Mouse (Mus musculus) erythroblast, embryonic 14.5 days (primary cell): ENCODE data around the gene Ksr1. TPM values are rescaled to one million over a fixed set of nuclear protein-coding genes. Genes with fewer than 3 reads are reported as not detected.

Experiments
- H3K27me3 ChIP-seq: 2 replicates; pipeline ENCODE4 v1.6.1; 2012; ENCODE audit warnings: inconsistent platforms; ENCODE audit not compliant: control insufficient read depth
- H3K36me3 ChIP-seq: 2 replicates; pipeline ENCODE4 v1.6.1; 2012; ENCODE audit warnings: mild to moderate bottlenecking, inconsistent platforms; ENCODE audit not compliant: control insufficient read depth
- H3K4me1 ChIP-seq: 2 replicates; pipeline ENCODE4 v1.6.1; 2012; ENCODE audit warnings: inconsistent platforms; ENCODE audit not compliant: control insufficient read depth
- H3K4me3 ChIP-seq: replicated peaks from 2 replicates; pipeline ENCODE3; 2012; ENCODE audit warnings: moderate library complexity, mild to moderate bottlenecking, inconsistent platforms
- H3K9me3 ChIP-seq: 2 replicates; pipeline ENCODE4 v1.6.1; 2012; ENCODE audit warnings: low read length, inconsistent platforms, mixed read lengths; ENCODE audit not compliant: control insufficient read depth
- GATA1 ChIP-seq: IDR thresholded peaks from 2 replicates; pipeline ENCODE4 v1.6.1; 2012; ENCODE audit warnings: low read length, inconsistent platforms, mixed read lengths
- TAL1 ChIP-seq: IDR thresholded peaks from 3 replicates; pipeline ENCODE4 v1.6.1; 2012; ENCODE audit warnings: low read length, inconsistent platforms, mixed read lengths
- polyA plus RNA-seq: library from polyadenylated mRNA; stranded (reverse); fragments of >175 nt; gene quantifications from 2 replicates; pipeline ENCODE4 v1.2.3, GENCODE M21; 2012

The Ksr1 gene
- polyA plus RNA-seq, 1 experiment: 4.4 TPM

GRCm38 (mm10) chr11:78984483-78985177 lies 161.6 kb downstream of the Ksr1 start, which contains the start of gene Lgals9:
Gene Lgals9, minus strand, starts transcription at chr11:78984946.
- TF ChIP-seq TAL1 (no peak), GATA1 (no peak)

DNA sequence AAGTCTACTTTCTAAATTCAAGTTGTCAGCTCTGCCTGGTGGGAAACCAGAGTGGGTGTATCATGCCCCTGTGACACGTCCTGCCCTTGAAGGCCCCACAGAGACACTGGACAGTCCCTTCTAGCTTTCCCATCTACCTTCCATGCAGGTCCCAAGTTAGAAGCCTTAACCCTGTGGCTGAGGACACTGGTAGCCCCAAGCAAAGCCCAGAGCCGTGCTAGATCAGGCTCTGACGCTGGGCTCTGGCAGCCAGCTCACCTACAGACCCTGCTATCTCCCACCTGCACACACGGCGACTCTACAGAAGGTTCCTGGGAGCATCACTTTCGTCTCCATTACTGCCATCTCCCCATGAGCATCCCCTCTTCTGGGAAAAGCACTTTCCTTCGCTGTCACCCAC lies 162.7 kb downstream of the Ksr1 start:
- Histone ChIP-seq H3K36me3 (no peaks in the 10 kb centered on the region), H3K27me3 (no peaks in the 10 kb centered on the region), H3K4me1 (peaks cover 38% of the 10 kb centered on the region), H3K9me3 (no peaks in the 10 kb centered on the region), H3K4me3 (peak overlapping the region; percentile 48)
- TF ChIP-seq TAL1: no peak
- no peak for TF ChIP-seq GATA1

More at GRCm38 (mm10) chr11:78984483-78985177, 161.6 kb downstream of the Ksr1 start, which contains the start of gene Lgals9:
- Histone ChIP-seq H3K4me1 (peaks cover 36% of the 10 kb centered on the region), H3K36me3 (no peaks in the 10 kb centered on the region), H3K9me3 (no peaks in the 10 kb centered on the region), H3K27me3 (no peaks in the 10 kb centered on the region), H3K4me3 (peak within 1 kb of the TSS; percentile 48)

DNA sequence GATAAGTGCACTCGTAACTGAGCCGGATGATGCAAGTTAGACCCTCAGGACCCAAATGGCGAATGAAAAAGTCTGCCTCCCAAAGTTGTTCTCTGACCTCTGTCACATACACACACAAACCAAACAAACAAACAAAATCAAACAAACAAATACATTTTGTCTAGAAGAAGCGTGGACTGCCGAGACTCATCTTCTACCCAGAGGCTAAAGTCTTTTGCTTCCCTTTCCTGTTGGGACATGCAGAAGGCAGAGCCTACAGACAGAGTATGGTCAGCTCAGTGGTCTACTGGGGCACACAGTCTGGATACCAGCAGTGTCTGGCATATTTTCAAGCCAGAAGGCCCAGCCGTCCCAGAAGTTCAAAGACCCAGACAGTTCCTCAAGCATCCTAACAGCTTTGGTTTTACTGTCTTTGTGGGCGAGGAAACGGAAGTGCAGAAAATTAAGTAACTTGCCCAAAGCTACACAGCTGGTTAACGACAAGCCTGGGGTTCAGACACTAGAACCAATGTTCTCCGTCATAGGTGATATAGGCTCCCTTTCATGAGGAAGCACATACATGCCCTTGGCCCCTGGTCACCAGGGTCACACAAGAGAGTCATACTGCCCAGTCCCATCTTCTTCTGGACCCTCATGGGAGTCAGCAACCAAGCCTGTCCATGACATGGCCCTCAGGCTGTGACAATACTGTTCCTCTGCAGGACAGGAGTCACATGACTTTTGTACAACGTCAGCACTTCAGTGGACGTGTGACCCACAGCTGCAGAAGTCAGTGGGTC lies 163.5 kb downstream of the Ksr1 start:
- Histone ChIP-seq H3K27me3 (no peaks in the 10 kb centered on the region), H3K4me3 (no peak overlapping the region), H3K36me3 (no peaks in the 10 kb centered on the region), H3K9me3 (no peaks in the 10 kb centered on the region), H3K4me1 (peaks cover 39% of the 10 kb centered on the region)
- no peak for TF ChIP-seq TAL1
- no peak for TF ChIP-seq GATA1

- Histone ChIP-seq H3K36me3 (no peaks in the 10 kb centered on the region), H3K4me1 (peaks cover 39% of the 10 kb centered on the region), H3K9me3 (no peaks in the 10 kb centered on the region), H3K4me3 (no peak overlapping the region), H3K27me3 (no peaks in the 10 kb centered on the region)
- TF ChIP-seq GATA1 (no peak), TAL1 (no peak)
These were observed 164.2 kb downstream of the Ksr1 start for GRCm38 (mm10) chr11:78982042-78982441.

DNA sequence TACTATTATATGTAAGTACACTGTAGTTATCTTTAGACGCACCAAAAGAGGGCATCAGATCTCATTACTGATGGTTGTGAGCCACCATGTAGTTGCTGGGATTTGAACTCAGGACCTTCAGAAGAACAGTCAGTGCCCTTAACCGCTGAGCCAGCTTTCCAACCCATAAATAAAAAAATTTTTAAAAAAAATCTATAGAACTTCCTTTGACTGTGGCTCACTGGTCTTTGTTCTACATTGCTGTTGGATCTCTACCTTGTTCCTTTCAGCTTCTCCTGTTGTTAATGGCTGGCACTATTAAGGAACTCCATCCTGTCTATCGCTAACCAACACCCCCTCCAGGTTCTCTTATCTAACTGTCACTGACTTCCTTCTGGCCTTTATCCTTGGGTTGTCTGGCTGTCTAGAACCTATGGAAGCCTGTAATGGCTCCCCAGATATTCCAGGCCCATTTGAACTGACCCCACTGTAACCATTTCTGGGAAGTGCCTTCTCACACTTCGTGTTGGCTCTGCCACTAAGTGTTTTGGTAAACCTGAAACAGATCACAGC lies 166.0 kb downstream of the Ksr1 start:
- Histone ChIP-seq H3K27me3 (no peaks in the 10 kb centered on the region), H3K9me3 (no peaks in the 10 kb centered on the region), H3K36me3 (no peaks in the 10 kb centered on the region; the same call in 1 of the 2 replicates), H3K4me3 (no peak overlapping the region), H3K4me1 (peaks cover 39% of the 10 kb centered on the region)
- TF ChIP-seq TAL1 (no peak), GATA1 (no peak)

DNA sequence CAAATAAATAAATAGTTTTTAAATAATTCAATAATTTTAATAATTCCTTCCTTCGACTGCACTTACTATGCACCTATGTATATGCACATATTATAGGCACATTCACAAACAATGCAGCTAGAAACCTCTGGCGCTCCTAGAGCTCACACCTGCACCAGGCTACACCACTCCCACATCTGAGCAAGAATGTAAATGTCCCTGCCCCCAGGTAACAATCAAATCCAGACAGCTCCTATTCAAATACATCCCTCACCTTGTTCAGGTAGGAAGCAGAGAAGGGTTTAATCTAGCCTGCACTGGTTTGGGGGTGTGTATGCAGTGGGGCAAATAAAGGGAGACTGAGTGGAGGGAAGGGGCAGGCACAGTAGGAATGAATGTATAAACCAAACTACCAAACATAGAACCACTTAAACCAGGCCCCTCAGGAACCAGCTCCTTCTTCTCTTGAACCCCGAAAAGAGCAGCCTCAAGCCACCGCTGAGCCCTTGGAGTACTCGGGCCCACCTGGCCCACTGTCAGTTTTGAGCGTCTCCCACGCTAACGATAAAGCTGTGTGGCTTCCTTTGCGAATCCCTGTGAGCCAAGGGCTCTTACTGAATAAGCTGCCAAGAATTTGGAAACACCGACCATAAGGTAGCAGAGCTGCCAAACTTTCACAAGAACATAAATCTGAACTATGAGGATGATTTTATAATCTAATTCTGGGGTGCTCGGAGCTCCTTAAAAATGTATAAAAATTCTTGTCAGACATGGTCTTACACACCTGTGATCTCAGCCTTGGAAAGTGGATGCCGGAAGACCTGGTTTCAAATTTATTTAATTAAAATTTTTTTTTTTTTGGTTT lies 167.8 kb downstream of the Ksr1 start:
- H3K4me3 ChIP-seq: no peak overlapping the region
- H3K36me3 ChIP-seq: peaks cover 4% of the 10 kb centered on the region; the same call in 1 of the 2 replicates
- no peaks in the 10 kb centered on the region for H3K9me3 ChIP-seq
- H3K27me3 ChIP-seq: no peaks in the 10 kb centered on the region
- peaks cover 24% of the 10 kb centered on the region for H3K4me1 ChIP-seq
- no peak for TF ChIP-seq TAL1
- TF ChIP-seq GATA1: no peak

DNA sequence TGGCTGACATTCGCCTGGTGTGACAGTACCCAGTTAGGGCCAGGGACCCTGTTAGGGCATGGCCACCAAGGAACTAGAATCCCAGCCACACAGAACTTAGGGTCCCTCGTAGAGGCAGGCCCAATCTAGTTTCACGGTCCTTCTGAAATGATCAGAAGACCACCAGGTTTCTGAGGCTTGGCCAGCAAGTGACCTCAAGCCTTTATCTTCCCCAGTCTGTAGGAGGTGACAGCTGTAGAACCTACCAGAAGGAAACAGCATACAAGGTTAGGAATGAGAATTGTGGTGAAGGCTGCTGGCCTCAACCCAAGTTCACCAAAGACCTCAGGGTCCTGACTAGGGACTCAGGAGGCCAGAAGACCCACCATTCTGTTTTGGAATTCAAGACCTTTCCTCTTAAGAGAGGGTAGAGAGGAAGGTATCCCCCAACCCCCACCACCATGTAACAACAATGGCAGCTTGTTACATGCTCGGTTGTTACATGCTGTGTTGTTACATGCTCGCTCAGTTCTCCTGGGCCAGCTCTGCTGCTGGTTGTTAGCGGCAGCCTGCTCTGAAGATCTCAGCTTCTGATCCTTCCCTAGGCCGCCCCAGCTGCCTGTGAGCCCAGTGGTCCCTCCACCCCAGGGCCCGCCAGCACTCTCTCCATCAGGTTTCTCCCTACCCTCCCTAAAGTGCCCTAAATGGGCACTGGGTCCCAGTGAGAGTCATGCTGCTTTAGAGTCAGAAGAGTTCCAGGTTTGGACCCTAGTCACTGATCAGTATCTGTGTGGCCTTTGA lies 169.3 kb downstream of the Ksr1 start:
- Histone ChIP-seq H3K36me3 (peaks cover 4% of the 10 kb centered on the region; the same call in 1 of the 2 replicates), H3K27me3 (no peaks in the 10 kb centered on the region), H3K4me1 (peaks cover 14% of the 10 kb centered on the region), H3K4me3 (no peak overlapping the region), H3K9me3 (no peaks in the 10 kb centered on the region)
- TF ChIP-seq GATA1: no peak
- TF ChIP-seq TAL1: no peak

DNA sequence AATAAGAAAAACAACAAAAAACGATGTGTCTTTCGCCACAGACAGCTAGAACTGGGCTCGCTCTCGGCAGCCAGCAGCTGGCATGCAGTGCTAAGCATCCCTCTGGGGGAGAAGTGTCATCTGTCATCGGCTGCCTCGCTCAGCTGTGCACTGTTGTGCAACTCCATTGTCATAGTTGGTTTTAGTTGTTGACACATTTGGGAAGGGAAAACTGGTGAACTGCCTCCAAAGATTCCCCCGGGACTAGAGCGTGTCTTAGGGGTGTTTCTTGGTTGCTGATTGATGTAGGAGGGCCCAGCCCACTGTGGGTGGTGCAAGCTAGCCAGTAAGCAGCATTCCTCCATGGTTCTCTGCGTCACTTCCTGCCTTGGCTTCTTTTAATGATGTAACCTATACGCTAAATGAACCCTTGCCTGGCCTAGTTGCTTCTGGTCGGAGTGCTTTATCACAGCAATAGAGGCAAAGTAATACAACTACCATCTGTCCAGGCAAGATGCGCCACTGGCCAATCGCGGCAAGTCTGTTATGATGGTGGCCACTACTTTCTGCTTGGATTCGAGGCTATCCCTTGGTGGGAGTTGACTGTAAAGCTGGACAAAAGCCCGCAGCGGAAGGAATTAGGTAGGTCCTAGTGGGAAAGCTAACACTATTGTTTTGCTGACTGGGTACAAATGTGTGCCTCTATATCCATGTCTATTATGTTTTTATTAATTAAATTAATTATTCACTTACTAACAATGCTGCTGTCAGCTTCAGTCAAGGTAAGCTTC lies 172.6 kb downstream of the Ksr1 start:
- TF ChIP-seq GATA1 (no peak), TAL1 (no peak)
- peaks cover 12% of the 10 kb centered on the region; the same call in 1 of the 2 replicates for H3K36me3 ChIP-seq

More for the DNA sequence above, 172.6 kb downstream of the Ksr1 start:
- H3K4me3 ChIP-seq: no peak overlapping the region
- H3K4me1 ChIP-seq: 0 out of 2 replicates have a peak, but pooled peaks cover 3% of the 10 kb centered on the region
- no peaks in the 10 kb centered on the region for H3K27me3 ChIP-seq
- H3K9me3 ChIP-seq: no peaks in the 10 kb centered on the region
